Mouse (Mus musculus) lung, embryonic 14.5 days (tissue): ENCODE measurements around the gene Prkca. TPM values are rescaled to one million over a fixed set of nuclear protein-coding genes. Genes with fewer than 3 reads are reported as not detected.

ENCODE experiments used
- ATAC-seq: fragments of 200-750 bp; cut with Nextera tagmentation; 2 replicates; pipeline ENCODE4 v1.8.0; 2017; ENCODE audit warnings: mild to moderate bottlenecking, moderate TSS enrichment, moderate library complexity; ENCODE audit not compliant: insufficient read depth
- DNase-seq: peaks from one replicate; pipeline ENCODE4 v3.0.0-alpha.2; 2015
- H3K27ac ChIP-seq: fragments of 300-500 bp; sonication (generic); 2 replicates; pipeline ENCODE4 v1.5.1; 2014; ENCODE audit warnings: low read depth, mild to moderate bottlenecking, moderate library complexity
- H3K27me3 ChIP-seq: fragments of 300-500 bp; sonication (generic); 2 replicates; pipeline ENCODE4 v1.6.1; 2014; ENCODE audit warnings: low read length, control low read depth; ENCODE audit not compliant: insufficient read depth
- H3K36me3 ChIP-seq: fragments of 300-500 bp; sonication (generic); 2 replicates; pipeline ENCODE4 v1.6.1; 2014; ENCODE audit warnings: control low read depth; ENCODE audit not compliant: insufficient read depth
- H3K4me1 ChIP-seq: fragments of 300-500 bp; sonication (generic); 2 replicates; pipeline ENCODE4 v1.6.1; 2014; ENCODE audit warnings: antibody characterized with exemption, control low read depth; ENCODE audit not compliant: insufficient read depth
- H3K4me2 ChIP-seq: fragments of 300-500 bp; sonication (generic); 2 replicates; pipeline ENCODE4 v1.6.1; 2014; ENCODE audit warnings: mild to moderate bottlenecking
- H3K4me3 ChIP-seq: fragments of 300-500 bp; sonication (generic); 2 replicates; pipeline ENCODE4 v1.5.1; 2014; ENCODE audit warnings: low read depth, low read length
- H3K9ac ChIP-seq: fragments of 300-500 bp; sonication (generic); 2 replicates; pipeline ENCODE4 v1.6.1; 2014
- H3K9me3 ChIP-seq: fragments of 300-500 bp; sonication (generic); 2 replicates; pipeline ENCODE4 v1.6.1; 2016; ENCODE audit warnings: low read depth, low read length, control low read depth
- CTCF ChIP-seq: IDR thresholded peaks from 2 replicates; pipeline ENCODE4 v1.5.1; 2016; ENCODE audit warnings: antibody characterized with exemption, low read depth
- WGBS: fragments of 180-500 bp; shearing (Covaris S2); extraction: QIAGEN DNeasy Blood & Tissue Kit; methylation state at CpG from one replicate; pipeline ENCODE4 v1.1.7; 2014; 5-methylcytosine and 5-hydroxymethylcytosine counted together
- polyA plus RNA-seq: library from polyadenylated mRNA; unstranded; fragments of >200 nt; fragmentation: Nextera tagmentation; extraction: Ambion mirVana; gene quantifications from 2 replicates; pipeline ENCODE4 v1.2.1, GENCODE M21; 2014

The Prkca gene
- polyA plus RNA-seq, 1 experiment from 2014 or later, result 11.8 TPM

- H3K9ac ChIP-seq, result no peak overlapping the region
- no peak overlapping the region for H3K4me2 ChIP-seq
- no peaks in the 10 kb centered on the region for H3K36me3 ChIP-seq
- no peaks in the 10 kb centered on the region for H3K27me3 ChIP-seq
- no peak for TF ChIP-seq CTCF
- H3K4me3 ChIP-seq, result no peak overlapping the region
- H3K27ac ChIP-seq, result no peak overlapping the region
- no peak for ATAC-seq
- 68% methylated on average over 3 of the region's 3 CpGs for WGBS
- peaks cover 19% of the 10 kb centered on the region; the same call in 1 of the 2 replicates for H3K4me1 ChIP-seq
- H3K9me3 ChIP-seq, result no peaks in the 10 kb centered on the region
- no peak for DNase-seq
Observed at GRCm38 (mm10) chr11:108263406-108263805, 80.3 kb downstream of the Prkca start.

GRCm38 (mm10) chr11:108261751-108262160 lies 82.0 kb downstream of the Prkca start:
- Histone ChIP-seq H3K27me3 (no peaks in the 10 kb centered on the region), H3K4me2 (no peak overlapping the region), H3K4me3 (no peak overlapping the region), H3K4me1 (peaks cover 24% of the 10 kb centered on the region), H3K9me3 (no peaks in the 10 kb centered on the region), H3K36me3 (no peaks in the 10 kb centered on the region), H3K27ac (no peak overlapping the region), H3K9ac (no peak overlapping the region)
- no peak for DNase-seq
- no peak for TF ChIP-seq CTCF
- 40% methylated on average over 7 of the region's 7 CpGs for WGBS
- no peak for ATAC-seq

GRCm38 (mm10) chr11:108260775-108261517 lies 82.8 kb downstream of the Prkca start:
- TF ChIP-seq CTCF, result no peak
- WGBS, result 61% methylated on average over 6 of the region's 6 CpGs
- H3K27me3 ChIP-seq, result no peaks in the 10 kb centered on the region
- H3K4me1 ChIP-seq, result peaks cover 24% of the 10 kb centered on the region
- no peak overlapping the region for H3K27ac ChIP-seq
- DNase-seq (no peak), ATAC-seq (no peak)
- no peak overlapping the region for H3K9ac ChIP-seq
- H3K9me3 ChIP-seq, result no peaks in the 10 kb centered on the region
- no peaks in the 10 kb centered on the region for H3K36me3 ChIP-seq
- H3K4me2 ChIP-seq, result no peak overlapping the region
- H3K4me3 ChIP-seq, result no peak overlapping the region

- Histone ChIP-seq H3K4me3 (no peak overlapping the region), H3K9me3 (no peaks in the 10 kb centered on the region), H3K27me3 (no peaks in the 10 kb centered on the region), H3K4me1 (peaks cover 27% of the 10 kb centered on the region), H3K36me3 (no peaks in the 10 kb centered on the region), H3K4me2 (no peak overlapping the region), H3K9ac (no peak overlapping the region), H3K27ac (peak overlapping the region; percentile 63; the same call in 1 of the 2 replicates)
- no peak for DNase-seq
- 41% methylated on average over 4 of the region's 4 CpGs for WGBS
- TF ChIP-seq CTCF, result no peak
- ATAC-seq, result no peak; the same call in 1 of the 2 replicates
Observed at GRCm38 (mm10) chr11:108259391-108259790, 84.3 kb downstream of the Prkca start.

GRCm38 (mm10) chr11:108258811-108259266 lies 84.9 kb downstream of the Prkca start:
- ATAC-seq (peak; percentile 54; the same call in 1 of the 2 replicates), DNase-seq (peak; percentile 79)
- no peaks in the 10 kb centered on the region for H3K36me3 ChIP-seq
- H3K4me1 ChIP-seq, result peaks cover 32% of the 10 kb centered on the region
- peak overlapping the region; percentile 63 for H3K27ac ChIP-seq
- H3K4me2 ChIP-seq, result no peak overlapping the region
- no peak overlapping the region for H3K9ac ChIP-seq
- no peaks in the 10 kb centered on the region for H3K27me3 ChIP-seq
- no peak overlapping the region for H3K4me3 ChIP-seq
- no peak for TF ChIP-seq CTCF
- WGBS, result 35% methylated on average over 5 of the region's 5 CpGs
- H3K9me3 ChIP-seq, result no peaks in the 10 kb centered on the region

GRCm38 (mm10) chr11:108257921-108258320 lies 85.8 kb downstream of the Prkca start:
- ATAC-seq (peak; percentile 30; the same call in 1 of the 2 replicates), DNase-seq (peak; percentile 76)
- Histone ChIP-seq H3K27me3 (no peaks in the 10 kb centered on the region), H3K4me3 (no peak overlapping the region), H3K27ac (peak overlapping the region; percentile 63; the same call in 1 of the 2 replicates), H3K36me3 (no peaks in the 10 kb centered on the region), H3K9me3 (no peaks in the 10 kb centered on the region), H3K4me1 (peaks cover 33% of the 10 kb centered on the region), H3K9ac (no peak overlapping the region), H3K4me2 (no peak overlapping the region)
- 34% methylated on average over 8 of the region's 8 CpGs for WGBS
- no peak for TF ChIP-seq CTCF

GRCm38 (mm10) chr11:108254681-108255080 lies 89.0 kb downstream of the Prkca start:
- DNase-seq (peak; percentile 55), ATAC-seq (no peak)
- H3K4me3 ChIP-seq, result no peak overlapping the region
- peak overlapping the region; percentile 27; the same call in 1 of the 2 replicates for H3K27ac ChIP-seq
- no peaks in the 10 kb centered on the region for H3K27me3 ChIP-seq
- 49% methylated on average over 5 of the region's 5 CpGs for WGBS
- no peaks in the 10 kb centered on the region for H3K36me3 ChIP-seq
- no peak overlapping the region for H3K4me2 ChIP-seq
- no peak overlapping the region for H3K9ac ChIP-seq
- peaks cover 53% of the 10 kb centered on the region for H3K4me1 ChIP-seq
- no peaks in the 10 kb centered on the region for H3K9me3 ChIP-seq
- TF ChIP-seq CTCF, result no peak
